Mouse (Mus musculus) stomach, embryonic 16.5 days (tissue): Measurements from ENCODE around the gene Phlda2. TPM values are rescaled to one million over a fixed set of nuclear protein-coding genes. Genes with fewer than 3 reads are reported as not detected.
"Not testable (repeated sequence)": the region's sequence is repeated elsewhere in the genome, so short reads cannot be mapped to it uniquely, and the experiment has no call there.

Source experiments
- ATAC-seq: fragments of 200-750 bp; cut with Nextera tagmentation; 2 replicates; pipeline ENCODE4 v1.8.0; 2017; ENCODE audit warnings: moderate number of reproducible peaks, moderate TSS enrichment; ENCODE audit not compliant: insufficient read depth, low FRiP score
- H3K27ac ChIP-seq: fragments of 300-500 bp; sonication (generic); 2 replicates; pipeline ENCODE4 v1.5.1; 2014; ENCODE audit warnings: low read length
- H3K27me3 ChIP-seq: fragments of 300-500 bp; sonication (generic); 2 replicates; pipeline ENCODE4 v1.6.1; 2014; ENCODE audit warnings: low read length, control low read depth, mixed read lengths; ENCODE audit not compliant: control insufficient read depth, insufficient read depth
- H3K36me3 ChIP-seq: fragments of 300-500 bp; sonication (generic); 2 replicates; pipeline ENCODE4 v1.6.1; 2014; ENCODE audit warnings: low read length; ENCODE audit not compliant: control insufficient read depth, insufficient read depth
- H3K4me1 ChIP-seq: fragments of 300-500 bp; sonication (generic); 2 replicates; pipeline ENCODE4 v1.6.1; 2014; ENCODE audit warnings: low read length, control low read depth, mixed read lengths; ENCODE audit not compliant: control insufficient read depth, insufficient read depth
- H3K4me2 ChIP-seq: fragments of 300-500 bp; sonication (generic); 2 replicates; pipeline ENCODE4 v1.6.1; 2014; ENCODE audit warnings: low read depth, low read length, mixed read lengths
- H3K4me3 ChIP-seq: fragments of 300-500 bp; sonication (generic); replicated peaks from 2 replicates; pipeline ENCODE4 v1.5.1; 2014; ENCODE audit warnings: mild to moderate bottlenecking, low read length
- H3K9ac ChIP-seq: fragments of 300-500 bp; sonication (generic); 2 replicates; pipeline ENCODE4 v1.6.1; 2014; ENCODE audit warnings: low read length
- H3K9me3 ChIP-seq: fragments of 300-500 bp; sonication (generic); replicated peaks from 2 replicates; pipeline ENCODE4 v1.6.1; 2016; ENCODE audit warnings: low read length, control low read depth; ENCODE audit not compliant: control insufficient read depth
- WGBS: fragments of 180-500 bp; shearing (Covaris S2); extraction: QIAGEN DNeasy Blood & Tissue Kit; methylation state at CpG from one replicate; pipeline ENCODE4 v1.1.7; 2014; 5-methylcytosine and 5-hydroxymethylcytosine counted together
- polyA plus RNA-seq: library from polyadenylated mRNA; unstranded; fragments of >200 nt; fragmentation: Nextera tagmentation; extraction: Ambion mirVana; gene quantifications from 2 replicates; pipeline ENCODE4 v1.2.1, GENCODE M21; 2015

Gene Phlda2
- polyA plus RNA-seq = 11.2 and 12.8 TPM in 2 replicates

DNA sequence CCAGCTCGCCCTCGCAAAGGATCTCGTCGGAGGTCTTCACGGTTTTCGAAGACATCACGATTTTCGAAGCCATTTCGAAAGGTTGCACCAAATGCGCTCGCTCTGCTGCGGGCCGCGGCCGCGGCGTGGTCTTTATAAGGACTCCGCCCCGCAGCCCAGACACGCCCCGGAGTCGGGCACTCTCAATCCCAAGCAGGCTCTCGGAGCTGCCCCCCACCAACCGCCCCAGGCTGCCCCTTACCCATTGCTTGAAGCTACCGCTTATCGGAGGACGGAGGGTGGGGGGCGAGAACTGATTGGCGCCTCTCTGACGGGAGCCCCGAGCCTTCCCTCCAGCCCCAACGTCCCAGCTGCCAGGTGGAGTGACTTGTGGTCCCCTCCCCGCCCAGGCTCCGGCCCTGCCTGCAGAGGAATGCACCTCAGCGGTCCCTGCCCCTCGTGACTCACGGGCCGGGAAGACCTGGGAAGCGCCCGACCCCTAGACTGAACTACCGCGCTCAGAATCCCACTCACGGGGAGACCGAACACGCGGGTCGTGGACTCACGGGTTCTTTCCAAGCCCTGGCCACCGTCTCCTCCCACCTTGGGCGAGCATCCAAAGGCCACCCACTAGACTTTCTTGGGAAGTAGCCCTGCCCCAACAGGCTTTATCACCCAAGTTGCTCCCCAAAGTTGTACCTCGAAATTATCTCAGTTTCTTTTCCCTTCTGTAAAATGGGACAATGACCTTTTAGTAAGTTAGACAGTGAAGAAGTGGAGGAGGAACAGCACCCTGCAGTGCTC, at the start of gene Phlda2:
Gene Phlda2 (minus strand): TSS at position 733 of the 783 bp plus-strand sequence.
- ATAC-seq = peak; percentile 51; the same call in 1 of the 2 replicates
- Histone ChIP-seq H3K4me1 (peaks cover 12% of the 10 kb centered on the region; the same call in 1 of the 2 replicates), H3K4me3 (peak within 1 kb of the TSS; percentile 59), H3K4me2 (peak within 1 kb of the TSS; percentile 93), H3K36me3 (no peaks in the 10 kb centered on the region), H3K27me3 (peaks cover 32% of the 10 kb centered on the region), H3K9me3 (no peaks in the 10 kb centered on the region), H3K27ac (no peak within 1 kb of the TSS), H3K9ac (peak within 1 kb of the TSS; percentile 46)
- 3% methylated on average over 51 of the region's 51 CpGs for WGBS

DNA sequence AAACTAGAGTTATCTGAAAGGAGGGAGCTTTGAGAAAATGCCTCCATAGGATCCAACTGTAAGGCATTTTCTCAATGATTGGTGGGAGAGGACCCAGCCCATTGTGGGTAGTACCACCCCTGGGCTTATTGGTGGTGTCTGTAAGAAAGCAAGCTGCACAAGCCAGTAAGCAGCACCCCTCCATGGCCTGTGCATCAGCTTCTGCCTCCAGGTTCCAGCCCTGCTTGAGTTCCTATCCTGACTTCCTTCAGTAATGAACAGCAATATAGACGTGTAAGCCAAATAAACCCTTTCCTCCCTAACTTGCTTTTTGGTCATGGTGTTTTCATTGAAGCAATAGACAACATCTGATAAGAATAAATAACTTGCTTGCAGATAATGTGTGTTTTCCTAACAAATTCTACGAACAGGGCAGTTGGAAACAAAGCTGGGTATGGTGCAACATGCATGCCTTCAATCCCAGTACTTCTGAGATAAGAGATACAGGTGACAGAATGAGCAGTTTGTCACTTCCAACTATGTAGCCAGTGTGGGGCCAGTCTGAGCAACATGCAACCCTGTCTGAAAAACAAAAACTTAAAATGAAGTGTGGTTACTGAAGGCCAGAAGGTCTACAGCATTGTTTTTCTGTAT, 46.8 kb upstream of the Phlda2 start:
- H3K27ac ChIP-seq = peak overlapping the region; percentile 93
- H3K9me3 ChIP-seq = no peaks in the 10 kb centered on the region
- peak overlapping the region; percentile 82 for H3K9ac ChIP-seq
- no peaks in the 10 kb centered on the region for H3K27me3 ChIP-seq
- no peak for ATAC-seq
- H3K4me2 ChIP-seq = peak overlapping the region; percentile 90
- WGBS = 25% methylated on average over 2 of the region's 2 CpGs
- peaks cover 24% of the 10 kb centered on the region for H3K4me1 ChIP-seq
- peak overlapping the region; percentile 99 for H3K4me3 ChIP-seq
- H3K36me3 ChIP-seq = no peaks in the 10 kb centered on the region

DNA sequence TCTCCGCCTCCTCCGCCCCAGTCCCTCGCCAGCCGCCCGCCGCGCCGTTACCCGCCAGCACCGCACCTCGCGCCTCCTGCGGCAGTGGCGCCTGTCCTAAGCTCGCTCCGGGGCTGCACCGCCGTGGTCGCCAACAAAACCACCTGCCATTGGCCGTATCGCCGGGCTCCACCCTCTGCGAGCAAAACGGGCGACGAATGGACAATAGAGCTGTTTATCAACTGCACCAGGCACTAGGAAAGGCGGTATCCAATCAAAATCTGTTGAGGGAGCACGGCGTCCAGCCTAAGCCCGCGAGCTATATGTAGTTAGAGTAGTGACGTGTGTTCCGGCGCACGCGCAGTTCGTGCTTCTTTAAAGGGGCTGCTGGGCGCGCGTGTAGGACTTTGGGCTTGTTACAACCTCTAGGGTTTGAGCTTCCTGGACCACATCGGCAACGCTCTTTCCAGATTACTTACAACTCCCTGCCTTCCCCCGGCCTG, 46.1 kb upstream of the Phlda2 start, which contains the start of gene Nap1l4:
Gene Nap1l4 (minus strand): TSS at position 131 of the 482 bp plus-strand sequence.
- H3K9me3 ChIP-seq = no peaks in the 10 kb centered on the region
- H3K27me3 ChIP-seq = no peaks in the 10 kb centered on the region
- H3K27ac ChIP-seq = peak within 1 kb of the TSS; percentile 97
- peaks cover 24% of the 10 kb centered on the region for H3K4me1 ChIP-seq
- peak within 1 kb of the TSS; percentile 96 for H3K9ac ChIP-seq
- peak; percentile 100 for ATAC-seq
- WGBS = 1% methylated on average over 43 of the region's 43 CpGs
- H3K4me3 ChIP-seq = peak within 1 kb of the TSS; percentile 99
- H3K4me2 ChIP-seq = peak within 1 kb of the TSS; percentile 90
- no peaks in the 10 kb centered on the region for H3K36me3 ChIP-seq

DNA sequence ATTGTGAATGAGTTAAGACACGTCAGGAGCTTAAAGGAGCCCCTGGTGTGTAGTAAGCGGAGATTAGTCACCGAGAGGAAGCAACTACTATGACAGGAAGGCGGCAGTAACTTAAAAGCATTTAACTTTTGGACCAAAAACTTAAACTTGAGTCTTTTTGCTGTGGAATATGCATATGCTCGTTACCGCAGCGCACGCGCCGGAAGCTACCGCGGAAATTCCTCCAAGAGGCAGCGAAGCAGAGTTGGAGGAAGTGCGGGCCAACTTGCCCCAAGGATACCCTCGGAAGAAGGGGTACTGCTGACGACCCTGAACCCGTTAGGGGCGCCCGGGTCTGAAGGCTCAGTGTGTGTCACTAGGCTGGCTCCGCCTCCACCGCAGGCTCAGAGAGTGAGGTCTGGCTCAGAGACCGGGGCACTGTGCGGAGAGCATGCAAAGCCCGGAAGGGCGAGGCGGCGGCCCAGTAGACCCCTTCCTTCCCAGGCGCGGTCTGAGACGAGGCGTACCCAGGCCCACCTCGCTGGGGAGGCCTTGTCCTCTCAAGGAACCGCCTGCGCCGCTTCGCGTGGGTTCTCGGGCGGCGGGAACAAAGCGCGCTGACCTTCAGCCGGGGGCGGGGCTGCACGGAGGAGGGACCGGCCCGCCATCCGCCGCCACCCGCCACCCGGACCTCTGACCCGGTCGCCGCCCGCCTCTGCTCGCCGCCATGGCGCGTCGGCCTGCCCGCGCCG, 45.4 kb upstream of the Phlda2 start:
- Histone ChIP-seq H3K27me3 (no peaks in the 10 kb centered on the region), H3K4me1 (peaks cover 28% of the 10 kb centered on the region), H3K9ac (peak overlapping the region; percentile 96), H3K36me3 (no peaks in the 10 kb centered on the region), H3K4me3 (peak overlapping the region; percentile 99), H3K9me3 (no peaks in the 10 kb centered on the region), H3K4me2 (peak overlapping the region; percentile 74), H3K27ac (peak overlapping the region; percentile 97)
- peak; percentile 81 for ATAC-seq
- under 1% methylated on average over 62 of the region's 63 CpGs for WGBS

DNA sequence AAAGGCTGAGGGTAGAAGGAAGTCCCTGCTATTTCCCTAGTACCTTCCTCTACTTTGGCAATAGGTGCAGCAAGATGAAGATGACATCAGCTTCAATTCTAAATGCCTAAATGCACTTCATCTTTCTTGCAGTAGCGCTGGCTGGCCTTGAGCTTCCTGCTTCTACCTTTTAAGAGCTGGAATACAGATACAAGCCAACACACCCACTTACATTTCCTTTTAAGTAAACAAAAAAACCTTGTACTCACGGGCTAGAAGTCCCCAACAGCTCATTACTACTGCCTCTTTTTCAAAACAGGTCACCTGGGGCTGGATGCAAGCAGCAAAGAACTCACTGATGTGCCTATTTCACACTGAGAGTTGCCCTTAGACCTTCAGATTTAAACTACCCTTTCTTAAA, 43.6 kb upstream of the Phlda2 start:
- WGBS = 44% methylated on average over 2 of the region's 2 CpGs
- peak overlapping the region; percentile 11; the same call in 1 of the 2 replicates for H3K27ac ChIP-seq
- ATAC-seq = no peak
- H3K4me2 ChIP-seq = 0 out of 2 replicates have a peak overlapping the region, but pooled peaks have one; percentile 29
- no peaks in the 10 kb centered on the region for H3K27me3 ChIP-seq
- 0 out of 2 replicates have a peak overlapping the region, but pooled peaks have one; percentile 2 for H3K4me3 ChIP-seq
- H3K36me3 ChIP-seq = no peaks in the 10 kb centered on the region
- no peak overlapping the region for H3K9ac ChIP-seq
- no peaks in the 10 kb centered on the region for H3K9me3 ChIP-seq
- H3K4me1 ChIP-seq = peaks cover 28% of the 10 kb centered on the region

DNA sequence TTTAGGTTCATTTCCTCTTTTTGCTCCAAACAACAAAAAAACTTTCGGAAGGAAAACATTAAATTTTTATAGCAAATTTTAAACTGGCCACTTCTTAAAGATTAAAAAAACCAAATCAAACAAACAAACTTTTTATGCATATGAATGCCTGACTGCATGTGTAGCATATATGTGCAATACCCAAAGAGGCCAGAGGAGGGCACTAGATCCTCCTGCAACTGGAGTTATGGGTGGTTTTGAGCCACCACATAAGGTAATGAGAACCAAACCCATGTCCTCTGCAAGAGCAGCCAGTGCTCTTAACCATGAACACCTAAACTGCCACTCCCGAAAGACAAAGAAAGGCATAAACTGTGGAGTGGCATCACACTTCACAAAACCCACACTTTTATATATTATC, 41.4 kb upstream of the Phlda2 start:
- ATAC-seq = no peak
- Histone ChIP-seq H3K9ac (no peak overlapping the region), H3K36me3 (no peaks in the 10 kb centered on the region), H3K4me2 (no peak overlapping the region), H3K4me1 (peaks cover 26% of the 10 kb centered on the region), H3K27me3 (no peaks in the 10 kb centered on the region), H3K27ac (no peak overlapping the region), H3K4me3 (no peak overlapping the region), H3K9me3 (no peaks in the 10 kb centered on the region)
- WGBS = 94% methylated on average over 2 of the region's 2 CpGs

DNA sequence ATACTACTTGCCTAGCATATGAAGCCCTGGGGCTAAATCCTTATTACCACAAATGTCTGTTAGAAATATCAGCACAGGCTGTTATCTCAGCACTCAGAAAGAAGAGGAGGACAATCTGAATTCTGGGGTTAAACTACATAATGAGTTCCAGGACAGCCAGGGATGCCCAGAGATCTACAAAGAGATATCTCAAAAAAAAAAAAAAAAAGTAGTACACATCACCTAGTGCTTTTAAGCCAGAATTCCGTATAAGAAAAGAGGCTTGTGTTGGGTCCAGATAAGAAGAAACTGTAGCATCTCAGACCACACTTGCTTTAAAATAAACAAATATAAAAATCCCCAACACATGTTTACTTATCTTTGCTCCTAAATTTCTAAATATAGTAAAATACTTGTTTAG, 35.7 kb upstream of the Phlda2 start:
- no peak for ATAC-seq
- peaks cover under 1% of the 10 kb centered on the region for H3K4me1 ChIP-seq
- WGBS = 60% methylated on average over 1 of the region's 1 CpGs
- peaks cover 28% of the 10 kb centered on the region for H3K36me3 ChIP-seq
- H3K4me3 ChIP-seq = no peak overlapping the region
- no peaks in the 10 kb centered on the region for H3K9me3 ChIP-seq
- no peak overlapping the region for H3K4me2 ChIP-seq
- H3K9ac ChIP-seq = no peak overlapping the region
- H3K27me3 ChIP-seq = no peaks in the 10 kb centered on the region
- H3K27ac ChIP-seq = no peak overlapping the region

DNA sequence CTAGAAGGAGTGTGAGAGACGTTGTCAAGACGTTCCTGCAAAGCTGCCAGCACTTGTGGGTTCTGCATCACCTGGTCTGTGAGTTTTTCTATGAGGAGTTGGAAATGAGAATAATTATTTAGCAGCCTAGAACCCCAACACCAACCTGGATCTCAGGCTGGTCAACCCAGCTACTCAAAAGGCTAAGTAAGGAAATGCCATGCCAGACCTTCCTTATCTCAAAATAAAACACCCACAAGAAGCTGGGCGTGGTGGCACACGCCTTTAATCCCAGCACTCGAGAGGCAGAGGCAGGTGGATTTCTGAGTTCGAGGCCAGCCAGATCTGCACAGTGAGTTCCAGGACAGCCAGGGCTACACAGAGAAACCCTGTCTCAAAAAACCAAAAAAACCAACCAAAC, 35.3 kb upstream of the Phlda2 start:
- not testable (repeated sequence) for H3K27ac ChIP-seq, H3K9ac ChIP-seq, H3K4me3 ChIP-seq, H3K4me2 ChIP-seq, H3K27me3 ChIP-seq, H3K4me1 ChIP-seq, H3K9me3 ChIP-seq, ATAC-seq
- WGBS = 77% methylated on average over 6 of the region's 6 CpGs
- H3K36me3 ChIP-seq = peaks cover 28% of the 10 kb centered on the region
